Mouse (Mus musculus) megakaryocyte, embryonic 14.5 days (primary cell): ENCODE data around the gene Ssxb8.

ENCODE experiments used
- FLI1 ChIP-seq: IDR thresholded peaks from 2 replicates; pipeline ENCODE4 v1.6.1; 2012; ENCODE audit warnings: low read length, inconsistent platforms, mixed read lengths
- GATA1 ChIP-seq: IDR thresholded peaks from 3 replicates; pipeline ENCODE4 v1.6.1; 2012; ENCODE audit warnings: mixed read lengths, low read length, inconsistent platforms, borderline replicate concordance

DNA sequence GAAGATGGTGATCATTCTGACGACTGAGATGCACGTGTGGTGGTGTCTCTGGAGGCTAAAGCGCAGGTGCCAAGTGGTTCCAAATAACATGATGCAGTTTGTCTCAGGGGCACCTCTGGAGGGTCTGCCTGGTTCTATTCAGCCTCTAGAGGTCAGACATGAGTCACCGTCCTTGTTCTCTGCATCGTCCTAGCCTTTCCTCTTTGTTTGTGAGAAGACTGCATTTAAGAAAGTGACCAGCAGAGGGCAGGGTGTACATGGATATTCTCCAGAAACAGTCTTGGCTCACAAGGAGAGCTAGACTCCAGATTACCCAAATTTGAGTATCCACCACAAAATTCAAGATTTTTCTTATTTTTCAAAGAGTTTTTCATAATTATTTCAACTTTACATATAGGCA is 42.3 kb upstream of the Ssxb8 start:
- TF ChIP-seq GATA1 (no peak), FLI1 (no peak)
